Mouse (Mus musculus): ENCODE measurements around the gene Gipc3.

DNA sequence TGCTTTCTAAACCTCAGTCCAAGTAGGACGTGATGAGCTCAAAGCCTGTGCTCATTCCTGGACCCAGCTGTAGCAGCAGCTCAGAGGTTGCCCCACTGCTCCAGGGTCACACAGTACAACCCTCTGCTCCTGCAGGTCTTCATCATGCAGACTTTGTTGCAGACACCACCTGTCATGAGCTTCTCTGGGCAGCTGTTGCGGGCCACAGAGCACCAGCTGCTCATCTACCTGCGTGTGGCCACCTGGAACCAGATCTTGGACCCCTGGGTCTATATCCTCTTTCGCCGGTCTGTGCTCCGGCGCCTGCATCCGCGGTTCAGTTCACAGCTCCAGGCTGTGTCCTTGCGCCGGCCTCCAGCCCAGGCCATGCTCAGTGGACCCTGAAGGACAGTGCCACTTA is 8.7 kb downstream of the Gipc3 start:
- TF ChIP-seq POLR2A (IDR thresholded peaks at IDR 0.05; ENCODE audit: control insufficient read depth, low read depth, low read length) (no peak), CTCF (IDR thresholded peaks at IDR 0.05; ENCODE audit: control insufficient read depth, insufficient read depth, insufficient replicate concordance, low read depth, low read length) (no peak)

All from testis, adult 2 months (tissue).